Mouse (Mus musculus) kidney, adult 11 months (tissue): ENCODE data around the gene Tmtc2.

ENCODE experiments used
- DNase-seq: peaks from one replicate; pipeline ENCODE4 v3.0.0; 2022

Tmtc2 gene

DNA sequence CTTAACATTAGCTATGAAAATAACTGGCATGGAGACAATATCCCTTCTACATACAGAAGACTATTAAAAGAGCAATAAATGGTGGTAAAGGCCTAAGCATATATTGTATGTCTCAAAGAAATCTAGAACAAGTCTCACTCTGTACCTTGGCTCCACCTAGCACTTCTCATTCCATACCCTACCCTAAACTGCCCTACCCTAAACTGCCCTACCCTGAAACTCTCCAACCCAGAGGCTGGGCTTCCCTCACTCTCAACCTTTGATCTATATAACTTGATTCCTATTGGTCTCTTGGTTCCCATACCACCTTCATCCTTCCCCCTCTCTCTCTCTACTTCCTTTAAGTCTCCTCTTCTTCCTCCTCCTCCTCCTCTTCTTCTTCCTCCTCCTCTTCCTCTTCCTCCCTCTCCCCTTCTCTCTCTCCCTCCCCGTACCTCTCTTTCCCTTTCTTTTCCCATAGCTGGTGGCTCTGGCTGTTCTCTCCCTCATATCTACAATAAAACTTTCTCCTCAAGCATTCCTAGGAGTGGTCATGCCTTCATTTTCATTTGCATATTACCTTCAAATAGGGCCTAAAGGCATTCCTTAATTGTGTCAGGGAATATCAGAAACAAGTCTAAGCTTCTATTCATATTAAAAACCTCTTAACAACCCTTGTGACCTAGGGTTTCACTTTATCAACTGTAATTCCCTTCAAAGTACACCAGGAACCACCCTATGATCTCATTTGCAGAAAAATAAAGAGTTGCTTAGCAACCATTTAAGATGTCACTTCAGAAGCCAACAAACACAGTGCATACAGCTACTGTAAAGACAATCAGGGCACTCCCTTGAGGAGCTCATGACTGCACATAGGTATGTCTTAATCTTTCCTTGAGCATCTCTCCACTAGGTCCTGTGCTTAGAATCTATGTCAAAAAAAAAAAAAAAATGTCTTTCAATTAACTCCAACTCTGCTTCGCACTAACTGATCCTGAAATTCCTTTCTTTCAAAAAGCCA is 29.9 kb downstream of the Tmtc2 start:
- no peak for DNase-seq

DNA sequence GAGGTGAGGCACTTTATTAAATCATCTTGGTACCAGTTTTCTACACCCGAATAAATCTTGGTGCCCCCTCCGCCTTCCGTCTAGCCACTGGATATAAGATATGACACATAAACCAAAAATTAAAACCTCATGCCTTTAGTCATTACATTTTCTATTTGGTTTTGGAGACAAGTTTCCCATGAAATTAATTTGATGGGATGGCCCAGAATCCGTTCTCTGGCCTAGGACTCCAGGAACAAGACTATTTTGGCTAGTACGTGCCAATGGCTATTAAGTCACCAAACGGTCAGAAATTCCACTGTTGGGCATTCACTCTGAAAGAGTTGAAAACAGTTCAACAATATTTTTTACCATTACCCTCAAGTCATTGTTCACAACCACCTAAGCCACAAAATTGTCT is 32.2 kb downstream of the Tmtc2 start:
- DNase-seq = no peak

DNA sequence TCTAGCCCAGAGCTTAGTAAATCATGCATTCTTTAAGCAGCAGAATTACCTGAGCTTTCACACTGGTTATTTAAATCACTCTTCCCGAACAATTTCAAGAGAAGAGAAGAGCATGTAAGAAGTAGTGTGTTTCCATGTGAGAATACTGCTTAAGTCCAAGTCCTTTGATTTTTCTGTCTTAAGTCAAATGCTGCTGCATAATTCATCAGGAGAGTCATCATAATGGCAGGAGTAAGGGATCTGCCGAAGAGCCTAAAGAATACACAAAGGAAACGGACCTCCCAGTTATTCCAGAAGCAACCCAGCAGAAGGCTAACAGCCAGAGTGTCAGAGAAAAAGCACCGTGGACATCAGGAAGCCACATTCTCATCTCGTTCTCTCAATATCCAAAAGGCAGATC is 34.6 kb downstream of the Tmtc2 start:
- no peak for DNase-seq

DNA sequence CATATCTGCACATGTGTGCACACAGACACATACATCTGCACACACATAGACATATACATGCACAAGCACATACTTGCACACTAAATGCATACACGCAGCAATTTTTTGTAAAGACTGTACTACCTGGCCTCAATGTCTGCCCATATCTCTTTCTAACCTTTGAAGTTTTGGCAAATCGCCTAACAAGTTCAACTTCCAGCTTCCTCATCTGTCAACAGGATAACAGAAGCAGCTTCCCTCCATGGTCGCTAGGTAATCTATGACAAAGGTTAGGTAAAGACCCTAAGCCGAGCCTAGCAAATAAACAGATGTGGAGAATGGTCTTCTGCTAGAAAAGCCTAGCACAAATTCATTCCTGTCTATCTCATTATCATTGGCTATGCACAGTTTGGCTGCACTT is 37.3 kb downstream of the Tmtc2 start:
- no peak for DNase-seq

DNA sequence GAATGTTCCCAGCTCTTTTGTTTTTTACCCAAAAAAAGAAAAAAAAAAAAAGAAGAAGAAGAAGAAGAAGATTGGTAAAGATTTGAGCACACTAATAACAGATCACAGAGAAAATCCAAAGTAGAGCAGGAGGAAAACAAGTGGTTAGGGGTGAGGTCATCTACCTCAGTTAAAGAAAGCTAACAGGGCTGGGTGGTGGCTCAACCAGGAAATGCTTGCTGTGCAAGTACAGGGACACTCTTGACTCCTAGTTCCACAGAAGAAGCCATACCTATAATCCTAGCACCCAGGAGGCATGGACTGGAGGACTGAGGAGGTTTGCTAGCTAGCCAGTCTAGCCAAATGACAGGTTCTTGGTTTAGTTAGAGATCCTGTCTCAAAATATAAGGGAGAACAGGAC is 38.4 kb downstream of the Tmtc2 start:
- DNase-seq = no peak

DNA sequence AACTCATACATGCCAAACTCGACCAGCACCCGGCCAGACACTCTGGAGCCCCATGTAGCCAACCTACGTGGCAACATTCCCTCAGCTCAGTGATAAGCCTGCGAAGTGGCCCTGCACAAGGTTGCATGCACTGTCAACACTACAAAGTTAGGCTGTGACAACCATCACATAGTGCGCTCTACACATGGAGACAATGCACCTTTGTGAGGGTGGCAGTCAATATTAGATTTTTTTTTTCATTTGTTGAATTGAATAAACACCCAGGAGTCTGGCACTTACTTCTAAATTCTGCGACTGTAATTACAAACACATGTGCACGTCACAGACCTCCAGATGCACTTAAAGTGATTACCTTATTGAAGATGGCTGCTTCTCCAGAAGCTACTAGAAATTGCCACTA is 41.5 kb downstream of the Tmtc2 start:
- no peak for DNase-seq

DNA sequence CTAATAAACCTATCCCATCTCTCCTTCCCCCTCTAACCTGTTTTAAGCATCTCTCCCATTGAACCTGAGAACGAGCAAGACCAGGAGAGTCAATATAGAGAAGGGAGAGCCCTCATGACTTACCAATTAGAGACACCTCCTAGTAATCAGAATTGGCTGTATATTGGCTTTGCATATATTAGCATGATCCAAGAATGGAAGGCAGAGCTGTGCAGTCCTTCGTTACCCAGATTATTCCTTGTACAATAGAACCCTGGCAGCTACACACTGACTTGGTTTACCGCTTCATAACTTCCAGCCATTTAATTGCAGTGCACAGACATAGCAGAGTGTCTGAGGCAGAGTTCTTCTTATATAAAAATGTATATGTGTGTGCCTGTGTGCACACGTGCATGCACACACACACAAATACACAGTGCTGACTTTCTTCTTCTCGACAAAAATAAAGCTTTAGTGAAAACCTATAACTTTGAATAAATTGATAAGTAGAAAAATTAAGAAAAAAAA is 42.2 kb downstream of the Tmtc2 start:
- DNase-seq = no peak

DNA sequence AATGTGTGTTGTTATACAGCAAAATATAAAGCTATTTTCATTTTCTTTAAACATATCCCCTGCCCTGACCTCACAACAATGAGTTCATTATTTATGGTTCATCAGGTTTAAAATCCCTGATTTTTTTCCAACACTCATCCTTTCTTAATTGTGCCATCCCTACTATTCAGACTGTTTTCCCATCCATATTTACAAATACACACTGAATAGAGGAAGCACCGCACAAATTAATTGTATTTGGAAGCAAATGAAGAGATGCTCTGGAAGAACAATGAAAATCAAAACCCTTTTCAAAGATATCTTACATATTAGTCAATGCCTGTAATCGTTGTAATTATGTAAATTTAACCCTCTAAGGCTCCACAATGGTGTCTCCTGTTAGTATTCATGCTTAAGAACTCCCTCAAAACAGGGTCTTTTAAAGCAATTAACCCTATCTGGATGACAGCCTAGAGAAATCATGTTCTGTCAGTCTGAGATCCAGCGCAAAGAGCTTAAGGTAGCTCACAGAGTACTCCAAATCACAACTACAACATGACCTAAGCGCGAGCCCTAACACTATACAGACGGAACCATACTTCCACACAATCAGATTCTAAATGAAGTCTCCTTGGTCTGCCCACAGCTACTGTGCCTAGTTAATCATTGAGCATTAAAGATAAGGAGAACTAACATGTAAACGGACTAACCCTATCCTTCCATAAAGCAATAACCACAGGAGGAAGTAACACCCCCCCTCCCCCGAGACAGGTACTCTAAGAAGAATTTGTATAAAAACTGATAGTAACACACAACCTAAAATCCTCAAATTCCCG is 43.0 kb downstream of the Tmtc2 start:
- no peak for DNase-seq

DNA sequence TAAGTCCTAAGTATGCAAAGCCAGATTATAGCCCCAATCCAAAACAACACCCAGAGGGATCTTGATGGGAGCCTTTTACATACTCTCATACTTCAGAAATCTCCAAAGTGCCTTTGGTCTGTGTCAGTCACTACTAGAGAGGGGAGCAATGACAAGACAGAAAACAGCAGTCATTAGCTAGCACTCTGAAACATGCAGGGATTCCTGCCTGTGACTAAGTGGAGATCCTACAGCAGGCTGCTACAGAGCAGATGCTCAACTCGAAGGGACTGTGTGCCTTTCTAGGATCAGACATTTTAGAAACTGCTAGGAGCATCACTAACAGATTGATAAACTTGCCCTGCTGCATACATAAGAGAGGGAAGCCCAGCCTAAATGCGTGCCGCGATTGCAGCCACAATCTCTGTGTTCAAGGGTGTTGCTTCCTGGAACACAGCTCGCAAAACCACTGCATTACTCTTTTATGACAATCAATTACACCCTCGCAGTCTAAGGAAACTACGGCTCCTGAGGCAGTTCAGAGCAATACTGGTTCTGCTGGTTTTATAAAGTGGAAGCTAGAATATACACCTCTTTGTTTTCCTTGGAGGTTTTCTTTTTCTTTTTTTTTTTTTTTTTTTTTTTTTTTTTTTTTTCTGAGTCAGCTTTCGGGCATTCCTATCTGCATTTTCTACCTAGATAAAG is 50.7 kb downstream of the Tmtc2 start:
- no peak for DNase-seq

DNA sequence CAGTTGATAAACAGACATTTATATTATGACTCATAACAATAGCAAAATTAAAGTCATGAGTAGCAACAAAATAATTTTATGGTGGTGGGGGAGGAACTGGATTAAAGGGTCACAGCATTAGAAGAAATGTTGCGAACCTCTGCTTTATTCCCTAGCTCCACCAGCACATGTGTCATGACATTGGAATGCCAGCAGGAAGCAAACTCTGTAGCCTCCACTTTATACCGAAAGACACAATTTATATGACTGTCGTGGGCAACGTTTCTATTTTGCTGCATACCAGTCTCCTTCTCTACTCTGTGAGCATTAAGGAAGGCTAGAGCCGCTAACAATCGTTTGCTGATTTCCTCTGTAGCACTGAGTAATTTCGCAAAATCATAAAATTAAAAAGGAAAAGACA is 51.8 kb downstream of the Tmtc2 start:
- no peak for DNase-seq

DNA sequence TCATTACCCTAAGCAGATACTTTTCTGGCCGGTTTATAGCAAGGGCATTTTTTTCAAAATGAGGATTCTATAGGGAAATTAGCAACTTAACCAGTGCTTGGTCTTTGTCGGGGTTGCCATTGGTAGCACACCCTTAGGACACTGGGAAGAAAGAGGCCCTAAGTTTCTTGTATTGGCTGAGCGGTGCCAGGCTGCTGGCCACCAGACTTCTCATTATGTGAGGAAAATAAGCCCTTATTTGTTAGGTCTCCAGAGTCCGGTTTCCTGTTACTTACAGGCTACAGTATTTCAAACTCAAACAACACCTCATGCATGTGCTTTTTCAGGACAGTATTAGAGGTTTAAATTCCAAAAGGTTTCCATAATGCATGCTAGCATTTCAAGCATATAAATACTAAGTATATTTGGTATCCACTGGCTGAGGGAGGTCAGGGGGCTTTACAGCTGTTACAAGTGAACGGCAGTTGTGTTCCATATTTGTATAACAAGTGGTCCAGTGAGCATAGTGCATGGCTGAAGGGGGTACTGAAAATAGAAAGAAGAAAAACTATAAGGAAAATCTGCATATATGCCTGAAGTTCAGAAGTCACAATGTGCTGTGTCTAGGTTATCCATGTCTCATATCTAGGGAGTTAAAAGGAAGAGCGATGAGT is 55.0 kb downstream of the Tmtc2 start:
- no peak for DNase-seq

DNA sequence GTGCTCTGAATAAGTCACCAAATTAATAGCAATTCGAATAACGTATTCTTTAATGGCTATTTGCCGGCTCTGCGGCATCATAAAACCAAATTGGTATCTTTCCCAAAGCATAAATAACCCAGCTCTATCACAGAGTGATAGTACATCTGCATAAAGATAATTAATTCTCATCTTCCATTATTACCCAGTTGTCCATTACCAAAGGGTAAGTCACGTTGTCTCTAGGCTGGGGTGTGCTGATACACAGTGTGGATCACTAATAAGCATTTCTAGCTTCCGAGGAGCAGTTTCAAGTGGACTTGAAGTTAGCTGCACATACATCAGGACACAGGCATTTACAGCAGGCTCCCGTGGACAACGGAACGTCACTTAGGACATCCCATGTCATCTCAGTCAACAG is 56.1 kb downstream of the Tmtc2 start:
- DNase-seq = no peak

DNA sequence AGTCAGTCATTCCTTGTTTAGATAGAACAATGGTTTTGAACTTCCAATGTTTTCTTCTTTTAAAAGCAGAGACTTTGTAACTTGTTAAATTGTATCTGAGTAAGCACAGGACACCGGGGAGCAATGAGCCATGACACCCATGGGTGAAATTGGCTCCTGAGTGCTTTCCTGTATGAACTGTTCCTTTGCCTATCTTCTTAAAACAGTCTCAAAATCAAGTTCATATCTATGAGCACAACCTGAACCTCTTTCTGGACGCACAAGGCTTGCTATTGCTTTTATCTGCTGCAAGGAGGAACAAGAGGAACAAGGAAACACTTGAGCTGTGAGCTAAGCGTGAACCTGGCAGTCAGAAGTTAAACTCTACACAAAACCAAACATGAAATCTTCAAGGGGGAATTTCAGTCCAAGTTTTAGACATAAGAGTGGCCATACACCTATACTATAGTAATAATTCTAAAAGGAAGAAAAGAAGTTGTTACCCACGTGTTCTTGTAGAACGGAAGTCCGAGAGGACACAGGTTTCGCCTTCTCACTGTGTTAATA is 60.4 kb downstream of the Tmtc2 start:
- DNase-seq = no peak

DNA sequence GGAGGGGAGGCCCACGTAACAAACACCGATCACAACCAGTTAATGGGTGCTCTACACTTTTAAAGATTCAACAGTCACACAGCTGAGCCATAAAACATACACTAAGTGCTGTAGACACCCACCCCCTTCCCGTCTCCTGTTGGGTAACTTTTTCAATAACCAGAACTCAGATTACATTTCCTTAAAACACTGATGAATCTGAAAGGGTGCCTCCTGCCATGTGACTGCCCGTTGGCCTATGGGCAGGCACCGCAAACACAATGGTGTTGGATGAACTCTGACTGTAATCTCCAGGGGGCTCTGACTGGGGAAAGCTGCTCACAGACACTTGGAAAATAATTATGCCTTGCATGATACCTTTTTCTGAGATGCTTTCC is 64.4 kb downstream of the Tmtc2 start:
- DNase-seq = no peak

DNA sequence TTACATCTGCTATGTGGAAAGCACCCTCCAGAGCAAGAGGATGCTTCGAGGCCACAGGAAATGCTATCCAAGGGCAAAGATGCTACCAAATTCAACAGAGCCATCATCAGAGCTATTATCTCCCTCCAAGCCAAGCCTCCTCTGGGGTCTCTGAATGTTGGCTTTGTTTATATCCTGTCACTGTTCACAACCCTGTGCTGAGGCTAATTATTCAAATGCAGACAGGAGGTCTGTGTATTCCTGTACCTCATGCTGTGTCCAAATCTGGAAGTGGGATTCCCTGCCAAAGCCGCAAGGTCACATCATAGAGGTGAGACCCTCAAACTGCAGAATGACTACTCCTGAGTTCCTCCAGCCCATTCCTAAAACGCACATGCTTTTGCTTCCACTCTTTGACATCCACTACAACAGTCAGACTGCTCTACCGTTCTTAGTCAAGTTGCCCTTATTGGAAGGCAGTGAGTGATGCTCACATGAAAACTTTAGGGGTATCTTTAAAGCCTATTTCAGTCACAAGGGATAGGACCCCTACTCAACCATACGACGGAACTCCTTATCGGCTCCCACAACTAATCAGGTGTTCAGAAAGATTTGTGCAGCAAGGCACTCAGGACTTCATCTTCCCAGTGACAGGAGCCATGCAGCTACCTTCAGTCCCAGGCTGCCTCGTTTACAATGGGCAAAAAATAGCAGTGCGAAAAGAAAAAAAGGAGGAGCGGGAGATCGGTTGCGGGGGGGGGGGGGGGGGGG is 64.9 kb downstream of the Tmtc2 start:
- no peak for DNase-seq

DNA sequence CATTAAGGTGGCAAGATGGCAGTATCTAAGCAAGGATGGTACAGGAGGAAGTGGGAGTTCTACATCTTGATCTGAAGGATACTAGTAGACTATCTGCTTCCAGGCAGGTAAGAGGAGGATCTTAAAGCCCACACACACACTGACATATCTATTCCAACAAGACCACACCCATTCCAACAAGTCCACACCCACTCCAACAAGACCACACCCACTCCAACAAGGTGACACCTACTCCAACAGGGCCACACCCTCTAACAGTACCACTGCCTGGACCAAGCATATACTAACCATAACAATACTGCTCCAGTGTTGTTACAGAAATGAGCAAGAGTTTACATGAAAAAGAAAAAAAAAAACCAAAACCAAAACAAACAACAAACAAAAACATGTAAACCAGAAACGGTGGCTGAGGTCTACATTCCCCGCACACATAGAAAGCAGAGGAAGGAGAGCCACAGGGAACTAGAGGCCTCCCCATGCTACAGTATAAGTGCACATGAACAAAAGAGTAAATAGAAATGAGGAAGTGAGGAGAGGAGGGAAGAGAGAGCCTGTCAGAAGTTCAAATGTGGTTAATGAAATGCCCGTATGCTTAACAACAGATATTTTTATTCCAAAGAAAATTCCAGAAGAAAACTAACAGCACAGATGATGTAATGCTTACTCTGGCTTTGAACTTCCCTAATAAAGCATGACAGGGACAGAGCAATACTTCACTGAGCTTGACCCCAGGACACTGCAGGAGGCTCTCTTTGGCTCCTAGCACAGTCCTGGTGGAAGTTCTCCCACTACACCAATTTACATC is 66.1 kb downstream of the Tmtc2 start:
- no peak for DNase-seq

DNA sequence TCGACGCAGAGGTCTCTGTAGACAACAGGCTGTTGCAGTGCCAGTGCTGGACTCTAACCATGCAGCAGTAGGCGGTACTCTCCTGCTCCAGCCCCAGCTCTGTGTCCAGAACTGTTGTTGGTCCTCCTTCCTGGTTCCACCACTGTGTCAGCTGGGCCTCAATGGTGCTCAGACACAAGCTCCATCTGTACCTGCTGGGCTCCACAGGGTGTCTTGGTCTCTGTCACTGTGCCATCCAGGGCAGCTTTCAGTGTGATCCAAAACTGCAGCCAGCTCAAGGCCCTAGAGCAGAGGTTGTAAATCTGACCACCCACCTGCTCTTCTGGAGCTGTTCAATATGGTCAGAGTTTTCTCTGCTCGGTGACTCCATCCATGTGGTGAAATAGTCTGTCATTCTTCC is 68.2 kb downstream of the Tmtc2 start:
- DNase-seq = no peak

DNA sequence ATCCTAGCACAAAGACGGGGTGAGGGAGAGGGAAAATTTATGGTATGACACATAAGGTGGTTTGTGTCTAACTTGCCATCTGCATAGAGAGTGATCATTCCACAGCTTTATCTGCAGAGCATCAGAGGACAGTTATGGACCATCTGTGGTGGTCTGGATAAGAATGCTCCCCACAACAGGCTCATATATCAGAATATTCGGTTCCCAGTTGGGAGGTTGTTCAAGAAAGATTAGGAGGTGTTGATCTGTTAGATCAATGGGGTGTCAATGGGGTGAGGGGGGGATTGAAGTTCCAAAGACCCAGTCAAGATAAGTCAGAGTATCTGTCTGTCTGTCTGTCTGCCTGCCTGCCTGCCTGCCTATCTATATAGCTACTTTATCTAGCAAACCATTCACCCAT is 69.8 kb downstream of the Tmtc2 start:
- no peak for DNase-seq

DNA sequence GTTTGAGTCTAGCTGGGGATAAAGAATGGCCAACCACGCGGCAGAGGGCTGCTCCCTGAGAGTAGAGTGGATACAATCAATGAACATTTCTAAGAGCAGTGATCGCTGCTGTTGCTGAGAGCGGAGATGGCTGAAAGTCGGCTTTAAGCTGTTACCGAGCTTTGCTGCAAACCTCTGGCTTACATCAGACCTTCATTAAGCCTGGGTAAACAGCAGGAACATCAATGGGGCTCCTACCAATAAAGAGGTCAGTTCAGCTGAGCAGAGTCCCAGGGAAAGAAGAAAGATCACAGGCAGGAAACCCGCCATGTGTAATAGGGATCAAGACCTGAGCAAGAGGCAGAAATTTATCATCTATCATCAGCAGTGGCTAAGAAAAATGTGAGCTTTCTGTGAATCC is 72.5 kb downstream of the Tmtc2 start:
- no peak for DNase-seq

DNA sequence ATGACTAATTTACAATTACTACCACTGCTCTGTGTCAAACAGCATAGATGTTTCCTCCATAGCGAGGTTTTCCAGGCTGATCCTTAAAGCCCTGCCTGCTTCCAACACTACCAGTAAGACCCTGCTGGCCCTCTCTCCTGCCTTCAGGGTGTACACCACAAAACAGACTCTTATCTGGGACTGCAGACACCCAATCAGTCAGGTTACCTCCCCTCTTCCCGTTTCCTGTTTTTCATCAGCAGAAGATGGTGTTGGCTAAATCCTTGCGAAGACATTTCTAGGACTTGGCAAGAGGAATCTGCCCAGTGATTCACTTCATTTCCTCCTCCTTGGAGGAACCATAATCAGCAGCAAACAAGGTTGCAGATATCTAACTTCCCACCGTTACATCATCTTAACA is 73.8 kb downstream of the Tmtc2 start:
- peak; percentile 35 for DNase-seq

DNA sequence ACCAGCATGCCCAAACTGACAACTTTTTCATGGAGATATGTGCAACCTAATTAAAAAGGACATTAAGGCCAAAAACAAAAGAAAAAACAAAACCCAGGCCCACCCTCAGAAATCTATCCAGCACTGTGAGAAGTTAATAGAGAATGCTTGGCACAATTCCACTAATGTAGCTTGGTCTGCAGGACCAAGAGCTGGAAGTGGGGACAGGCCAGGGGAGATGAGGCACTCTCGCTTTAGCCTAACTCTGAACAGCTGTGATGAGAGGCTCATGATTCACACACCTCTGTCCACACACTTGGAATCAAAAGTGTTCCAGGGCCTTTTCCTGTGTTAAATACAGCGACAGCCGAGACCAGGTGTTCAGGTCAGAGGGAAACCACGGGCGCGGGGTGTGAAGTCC is 79.0 kb downstream of the Tmtc2 start:
- no peak for DNase-seq
